Mouse (Mus musculus) erythroblast, embryonic 14.5 days (primary cell): Measurements from ENCODE around the gene Zfp275.
"Not testable (repeated sequence)": the region's sequence is repeated elsewhere in the genome, so short reads cannot be mapped to it uniquely, and the experiment has no call there.

Source experiments
- GATA1 ChIP-seq: IDR thresholded peaks from 2 replicates; pipeline ENCODE4 v1.6.1; 2012; ENCODE audit warnings: low read length, inconsistent platforms, mixed read lengths
- TAL1 ChIP-seq: IDR thresholded peaks from 3 replicates; pipeline ENCODE4 v1.6.1; 2012; ENCODE audit warnings: low read length, inconsistent platforms, mixed read lengths

- not testable (repeated sequence) for TF ChIP-seq GATA1, TAL1
Observed at GRCm38 (mm10) chrX:73292876-73293275, 49.5 kb upstream of the Zfp275 start, which contains the start of the genes Xlr5a and Xlr5c.
